ENCODE assay signal across 11 mouse cellular contexts in genomic region chr8:104127160-104127883, GRCm38 (mm10). TPM values are rescaled to one million over a fixed set of nuclear protein-coding genes. Genes with fewer than 3 reads are reported as not detected.
DNase-seq lines count a peak whose midpoint lies in the region; ATAC-seq lines count a peak whose summit lies in the region.
"Had no signal": no experiment of that assay in that cellular context is flagged by ENCODE, and none has a peak within 500 bp of the region (broad histone marks: within the 10 kb centered on the region; RNA-seq: fewer than 3 reads in every experiment).

No protein-coding gene starts in this region.

- H3K4me3 ChIP-seq in heart, embryonic 15.5 days: no peak overlapping the region
- no peak overlapping the region for H3K4me3 ChIP-seq in heart, embryonic 12.5 days
- H3K4me3 ChIP-seq: liver, embryonic 12.5 days had no signal

- 0 out of 2 replicates have a peak overlapping the region, but pooled peaks have one; percentile 6 for H3K27ac ChIP-seq in heart, embryonic 15.5 days
- no peak overlapping the region; the same call in 1 of the 2 replicates for H3K27ac ChIP-seq in heart, embryonic 12.5 days (ENCODE audit: poor library complexity, severe bottlenecking)
- H3K27ac ChIP-seq: liver, embryonic 12.5 days had no signal

- no peaks in the 10 kb centered on the region for H3K9me3 ChIP-seq in heart, embryonic 15.5 days (replicated peaks)
- H3K9me3 ChIP-seq in heart, embryonic 12.5 days (replicated peaks): no peaks in the 10 kb centered on the region
- H3K9me3 ChIP-seq: liver, embryonic 12.5 days had no signal

- no peaks in the 10 kb centered on the region for H3K27me3 ChIP-seq in heart, embryonic 15.5 days
- H3K27me3 ChIP-seq in heart, embryonic 12.5 days (replicated peaks): no peaks in the 10 kb centered on the region
- H3K27me3 ChIP-seq: liver, embryonic 12.5 days had no signal

- peak; percentile 73 for DNase-seq in brain, embryonic 18.5 days (ENCODE audit: low read depth, low spot score)
- DNase-seq in layer of hippocampus, adult 9-11 months: peak; percentile 85
- DNase-seq in right cerebral cortex, postnatal 14 days: peak; percentile 33
- no peak for DNase-seq in urinary bladder, adult 18-20 months (ENCODE audit: low spot score in 2 of 2)
- no peak for DNase-seq in adrenal gland, postnatal 25 days
- no peak for DNase-seq in lung, postnatal 14 days
- DNase-seq: kidney, adult 11 months; thymus, adult 2 months had no signal

- H3K4me1 ChIP-seq in heart, embryonic 15.5 days (replicated peaks): peaks cover 12% of the 10 kb centered on the region
- peaks cover 12% of the 10 kb centered on the region for H3K4me1 ChIP-seq in heart, embryonic 12.5 days (replicated peaks)
- H3K4me1 ChIP-seq: liver, embryonic 12.5 days had no signal

- 57% methylated on average over 4 of the region's 4 CpGs for WGBS in heart, embryonic 15.5 days
- 59% methylated on average over 4 of the region's 4 CpGs for WGBS in heart, embryonic 12.5 days

- H3K36me3 ChIP-seq in heart, embryonic 15.5 days: no peaks in the 10 kb centered on the region; the same call in 1 of the 2 replicates
- peaks cover 20% of the 10 kb centered on the region; the same call in 1 of the 2 replicates for H3K36me3 ChIP-seq in heart, embryonic 12.5 days
- H3K36me3 ChIP-seq: liver, embryonic 12.5 days had no signal

- no peak overlapping the region for H3K9ac ChIP-seq in heart, embryonic 15.5 days
- no peak overlapping the region for H3K9ac ChIP-seq in heart, embryonic 12.5 days
- H3K9ac ChIP-seq: liver, embryonic 12.5 days had no signal

- no peak for ATAC-seq in heart, embryonic 15.5 days (replicated peaks; ENCODE audit: insufficient number of reproducible peaks, insufficient read depth, low FRiP score, low read depth)
- no peak for ATAC-seq in heart, embryonic 12.5 days (ENCODE audit: insufficient number of reproducible peaks, low FRiP score)
- ATAC-seq: liver, embryonic 12.5 days had no signal

- no peak overlapping the region for H3K4me2 ChIP-seq in heart, embryonic 15.5 days
- no peak overlapping the region for H3K4me2 ChIP-seq in heart, embryonic 12.5 days
- H3K4me2 ChIP-seq: liver, embryonic 12.5 days had no signal

RNA-seq across cellular contexts. Expression of gene Cdh5, which starts 25.9 kb away (rescaled TPM):
- 45.9 and 54.5 TPM in 2 replicates for polyA plus RNA-seq in heart, embryonic 15.5 days (2015; fragmentation: Nextera tagmentation; extraction: Ambion mirVana)
- polyA plus RNA-seq in heart, embryonic 12.5 days (2016; fragmentation: Nextera tagmentation; extraction: Ambion mirVana): 47.6 and 51.6 TPM in 2 replicates
- 50.0 and 59.8 TPM in 2 replicates for total RNA-seq in adrenal gland, postnatal 25 days (2021)

RNA-seq across cellular contexts. Expression of gene Bean1, which starts 42.9 kb away (rescaled TPM):
- polyA plus RNA-seq in heart, embryonic 15.5 days (2015; fragmentation: Nextera tagmentation; extraction: Ambion mirVana): 0.84 and 1.2 TPM in 2 replicates
- polyA plus RNA-seq in heart, embryonic 12.5 days (2016; fragmentation: Nextera tagmentation; extraction: Ambion mirVana): 0.27 and 0.28 TPM in 2 replicates
- 3.7 and 9.3 TPM in 2 replicates for total RNA-seq in adrenal gland, postnatal 25 days (2021)

Comparison
In these comparisons a context has a peak if more than half of its experiments do, and no peak if none do; other contexts are left out.
1. DNase-seq: peak in brain, embryonic 18.5 days (single experiment), layer of hippocampus, adult 9-11 months (single experiment) and right cerebral cortex, postnatal 14 days (single experiment); none in urinary bladder, adult 18-20 months (0 of 2), adrenal gland, postnatal 25 days (single experiment) and lung, postnatal 14 days (single experiment).